Comparison of ENCODE assay signal across 18 mouse cellular contexts in genomic region chr7:132437431-132437830, GRCm38 (mm10).
DNase-seq lines count a peak whose midpoint lies in the region; ATAC-seq and TF ChIP-seq lines count a peak whose summit lies in the region.
"Had no signal": no experiment of that assay in that cellular context is flagged by ENCODE, and none has a peak within 500 bp of the region (broad histone marks: within the 10 kb centered on the region; RNA-seq: fewer than 3 reads in every experiment).

No protein-coding gene starts in this region.

- TF ChIP-seq CTCF in Patski (IDR thresholded peaks at IDR 0.05): no peak

- CTCF ChIA-PET in Patski (lab: Charles Lee): interaction anchor here (1.5 kb wide), 1 partner anchor 22 kb away, joined by 4 read pairs; no protein-coding TSS in a partner anchor

- DNase-seq in frontal cortex, adult 2 months (ENCODE audit: extremely low spot score in 1 of 2, low spot score in 1 of 2): peak; percentile 6 to 30
- no peak for DNase-seq in frontal cortex, postnatal 25 days (ENCODE audit: low spot score in 2 of 2)
- no peak for DNase-seq in Patski (ENCODE audit: low read depth, low spot score)
- DNase-seq in brain, adult 2 months (ENCODE audit: low read depth, low spot score): peak; percentile 55
- no peak for DNase-seq in adrenal gland, postnatal 10 days
- no peak for DNase-seq in right cerebral cortex, postnatal 14 days
- DNase-seq: adrenal gland, adult 8-10 months; adrenal gland, postnatal 25 days; cerebellum, adult 11-12 months; cerebellum, adult 2 months; cerebellum, adult 9-10 months; cerebellum, postnatal 10 days; cerebellum, postnatal 25 days; forebrain, postnatal 0 days had no signal

- H3K27me3 ChIP-seq in Patski: no peaks in the 10 kb centered on the region
- H3K27me3 ChIP-seq: embryonic facial prominence, embryonic 12.5 days; forebrain, embryonic 13.5 days; forebrain, embryonic 15.5 days had no signal

- POLR2A ChIA-PET in Patski (lab: Charles Lee): no interaction called here

- in situ Hi-C loops in Patski (cut with MboI; ENCODE audit: low pct_unique_long_range_greater_than_20kb): no loop called here

- peak; percentile 80 for ATAC-seq in Patski
- ATAC-seq: activated CD4-positive, CD25-positive, alpha-beta regulatory T cell, adult 4 months; forebrain, embryonic 13.5 days; forebrain, embryonic 15.5 days; forebrain, postnatal 0 days had no signal

Comparison
In these comparisons a context has a peak if more than half of its experiments do, and no peak if none do; other contexts are left out.
1. DNase-seq: peak in frontal cortex, adult 2 months (2 of 2) and brain, adult 2 months (single experiment); none in frontal cortex, postnatal 25 days (0 of 2), Patski (single experiment), adrenal gland, postnatal 10 days (single experiment) and right cerebral cortex, postnatal 14 days (single experiment).